Mouse (Mus musculus) limb, embryonic 12.5 days (tissue): Measurements from ENCODE around the gene Pold3. TPM values are rescaled to one million over a fixed set of nuclear protein-coding genes. Genes with fewer than 3 reads are reported as not detected.
A peak's percentile ranks its signal among the peaks of the same experiment; 100 is the strongest.

Experiments
- ATAC-seq: fragments of 200-750 bp; cut with Nextera tagmentation; 2 replicates; pipeline ENCODE4 v1.8.0; 2017; ENCODE audit warnings: low read depth, moderate TSS enrichment; ENCODE audit not compliant: insufficient number of reproducible peaks, insufficient read depth, low FRiP score, low TSS enrichment
- H3K27ac ChIP-seq: fragments of 300-500 bp; sonication (generic); 2 replicates; pipeline ENCODE4 v1.5.1; 2016; ENCODE audit warnings: mild to moderate bottlenecking, moderate library complexity
- H3K27me3 ChIP-seq: fragments of 300-500 bp; sonication (generic); 2 replicates; pipeline ENCODE4 v1.6.1; 2016; ENCODE audit warnings: mild to moderate bottlenecking, moderate library complexity
- H3K36me3 ChIP-seq: fragments of 300-500 bp; sonication (generic); 2 replicates; pipeline ENCODE4 v1.6.1; 2016; ENCODE audit warnings: mild to moderate bottlenecking, moderate library complexity
- H3K4me1 ChIP-seq: fragments of 300-500 bp; sonication (generic); replicated peaks from 2 replicates; pipeline ENCODE4 v1.6.1; 2016
- H3K4me2 ChIP-seq: fragments of 300-500 bp; sonication (generic); 2 replicates; pipeline ENCODE4 v1.6.1; 2016; ENCODE audit warnings: mild to moderate bottlenecking, moderate library complexity
- H3K4me3 ChIP-seq: fragments of 300-500 bp; sonication (generic); replicated peaks from 2 replicates; pipeline ENCODE4 v1.5.1; 2016; ENCODE audit warnings: mild to moderate bottlenecking
- H3K9ac ChIP-seq: fragments of 300-500 bp; sonication (generic); replicated peaks from 2 replicates; pipeline ENCODE4 v1.6.1; 2016; ENCODE audit warnings: mild to moderate bottlenecking, moderate library complexity
- H3K9me3 ChIP-seq: fragments of 300-500 bp; sonication (generic); 2 replicates; pipeline ENCODE4 v1.6.1; 2016; ENCODE audit warnings: mild to moderate bottlenecking, moderate library complexity
- WGBS: fragments of 180-500 bp; shearing (Covaris S2); methylation state at CpG from one replicate; pipeline ENCODE4 v1.1.7; 2016; 5-methylcytosine and 5-hydroxymethylcytosine counted together
- polyA plus RNA-seq: library from polyadenylated mRNA; unstranded; fragments of >200 nt; fragmentation: Nextera tagmentation; extraction: Ambion mirVana; gene quantifications from 2 replicates; pipeline ENCODE4 v1.2.1, GENCODE M21; 2016

Pold3 gene
- polyA plus RNA-seq = 84.0 and 89.5 TPM in 2 replicates

GRCm38 (mm10) chr7:100121376-100121789 lies at the start of gene Pold3:
TSS of gene Pold3 (minus strand) at chr7:100121565.
- no peaks in the 10 kb centered on the region for H3K9me3 ChIP-seq
- no peaks in the 10 kb centered on the region for H3K27me3 ChIP-seq
- H3K4me3 ChIP-seq = peak within 1 kb of the TSS; percentile 98
- peaks cover 31% of the 10 kb centered on the region for H3K36me3 ChIP-seq
- peak within 1 kb of the TSS; percentile 92 for H3K9ac ChIP-seq
- under 1% methylated on average over 33 of the region's 33 CpGs for WGBS
- H3K27ac ChIP-seq = peak within 1 kb of the TSS; percentile 91
- peak within 1 kb of the TSS; percentile 83 for H3K4me2 ChIP-seq
- peaks cover 19% of the 10 kb centered on the region for H3K4me1 ChIP-seq
- peak; percentile 93 for ATAC-seq

- Histone ChIP-seq H3K4me3 (no peak overlapping the region), H3K27me3 (0 out of 2 replicates have a peak, but pooled peaks cover 2% of the 10 kb centered on the region), H3K9me3 (no peaks in the 10 kb centered on the region), H3K9ac (no peak overlapping the region), H3K4me2 (no peak overlapping the region), H3K27ac (no peak overlapping the region), H3K4me1 (no peaks in the 10 kb centered on the region), H3K36me3 (no peaks in the 10 kb centered on the region)
- 63% methylated on average over 4 of the region's 4 CpGs for WGBS
- ATAC-seq = no peak
These were observed 49.4 kb upstream of the Pold3 start for GRCm38 (mm10) chr7:100170756-100171155.

DNA sequence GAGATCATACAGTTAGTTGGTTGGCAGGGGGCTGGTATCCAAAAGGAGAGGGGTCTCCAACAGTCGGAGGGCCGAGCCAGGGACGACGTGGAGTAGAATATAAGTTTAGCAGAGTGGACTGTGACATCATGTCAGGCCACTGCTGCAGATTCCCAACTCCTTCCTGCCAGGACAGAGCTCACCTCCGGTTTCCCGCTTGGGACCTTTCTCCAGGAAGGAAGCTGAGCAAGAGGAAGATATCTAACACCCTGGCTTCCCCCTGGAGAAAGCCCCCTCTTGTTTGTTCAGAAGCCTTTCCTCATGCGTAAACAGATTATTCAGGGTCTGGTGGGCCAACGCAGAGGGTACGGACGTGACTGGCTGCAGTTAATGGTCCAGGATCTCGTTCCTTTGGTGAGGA lies 47.3 kb upstream of the Pold3 start:
- Histone ChIP-seq H3K27ac (no peak overlapping the region), H3K27me3 (0 out of 2 replicates have a peak, but pooled peaks cover 2% of the 10 kb centered on the region), H3K4me3 (no peak overlapping the region), H3K9ac (no peak overlapping the region), H3K4me1 (no peaks in the 10 kb centered on the region), H3K4me2 (no peak overlapping the region), H3K9me3 (no peaks in the 10 kb centered on the region), H3K36me3 (no peaks in the 10 kb centered on the region)
- ATAC-seq = no peak
- WGBS = 78% methylated on average over 11 of the region's 11 CpGs

DNA sequence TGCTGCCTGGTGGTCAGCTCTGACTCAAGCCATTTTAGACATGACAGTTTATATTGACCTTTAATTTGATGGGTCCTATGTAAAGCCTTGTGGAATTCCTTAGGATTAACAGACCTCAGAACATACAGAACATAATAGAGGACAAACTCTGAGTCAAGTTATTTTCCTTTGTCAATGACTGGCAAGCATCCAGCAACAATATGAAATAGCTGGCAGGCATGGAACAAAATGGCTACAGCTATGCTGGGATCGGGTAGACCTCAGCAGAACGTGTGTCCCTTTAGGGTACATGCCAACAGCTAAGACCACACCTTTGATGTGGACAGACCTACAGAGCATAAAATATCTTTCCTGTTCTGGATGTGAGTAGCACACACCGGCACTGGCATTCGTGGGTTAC lies 42.1 kb upstream of the Pold3 start:
- Histone ChIP-seq H3K4me2 (no peak overlapping the region), H3K27ac (no peak overlapping the region), H3K36me3 (no peaks in the 10 kb centered on the region; the same call in 1 of the 2 replicates), H3K27me3 (no peaks in the 10 kb centered on the region), H3K9ac (no peak overlapping the region), H3K4me3 (no peak overlapping the region), H3K9me3 (no peaks in the 10 kb centered on the region), H3K4me1 (peaks cover 5% of the 10 kb centered on the region)
- ATAC-seq = no peak
- WGBS = 78% methylated on average over 4 of the region's 4 CpGs

DNA sequence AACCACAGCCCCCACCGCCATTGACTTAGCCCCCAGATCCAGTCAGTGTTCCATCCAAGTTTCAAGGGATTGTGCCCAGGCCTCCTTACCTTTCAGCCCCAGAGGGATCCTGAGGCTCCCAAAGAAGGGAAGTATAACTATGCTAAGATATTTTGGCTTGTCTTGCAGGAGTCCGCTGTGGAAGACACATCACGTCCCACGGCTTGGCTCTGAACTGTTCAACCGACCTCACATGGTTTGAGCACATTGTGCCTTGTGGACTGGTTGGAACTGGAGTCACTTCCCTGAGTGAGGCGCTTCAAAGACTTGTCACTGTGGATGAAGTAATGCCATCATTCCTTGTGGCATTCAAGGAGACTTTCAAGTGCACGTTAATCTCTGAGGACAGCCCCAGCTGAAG lies 38.6 kb upstream of the Pold3 start:
- H3K27ac ChIP-seq = peak overlapping the region; percentile 99
- no peaks in the 10 kb centered on the region for H3K9me3 ChIP-seq
- peaks cover 5% of the 10 kb centered on the region for H3K4me1 ChIP-seq
- no peaks in the 10 kb centered on the region for H3K27me3 ChIP-seq
- 77% methylated on average over 7 of the region's 7 CpGs for WGBS
- ATAC-seq = 0 out of 2 replicates have a peak, but pooled peaks have one; percentile 12
- peak overlapping the region; percentile 82 for H3K4me2 ChIP-seq
- H3K9ac ChIP-seq = peak overlapping the region; percentile 89
- H3K4me3 ChIP-seq = peak overlapping the region; percentile 83
- no peaks in the 10 kb centered on the region; the same call in 1 of the 2 replicates for H3K36me3 ChIP-seq

GRCm38 (mm10) chr7:100159105-100159841 lies 37.9 kb upstream of the Pold3 start, which contains the start of gene Lipt2:
TSS of gene Lipt2 (plus strand) at chr7:100159277.
- peak within 1 kb of the TSS; percentile 82 for H3K4me2 ChIP-seq
- H3K9me3 ChIP-seq = no peaks in the 10 kb centered on the region
- ATAC-seq = peak; percentile 94
- WGBS = under 1% methylated on average over 78 of the region's 78 CpGs
- no peaks in the 10 kb centered on the region; the same call in 1 of the 2 replicates for H3K36me3 ChIP-seq
- no peaks in the 10 kb centered on the region for H3K27me3 ChIP-seq
- peak within 1 kb of the TSS; percentile 89 for H3K9ac ChIP-seq
- peak within 1 kb of the TSS; percentile 83 for H3K4me3 ChIP-seq
- H3K4me1 ChIP-seq = peaks cover 5% of the 10 kb centered on the region
- peak within 1 kb of the TSS; percentile 99 for H3K27ac ChIP-seq

GRCm38 (mm10) chr7:100157669-100158068 lies 36.3 kb upstream of the Pold3 start:
- H3K9ac ChIP-seq = no peak overlapping the region
- H3K9me3 ChIP-seq = no peaks in the 10 kb centered on the region
- H3K27me3 ChIP-seq = no peaks in the 10 kb centered on the region
- ATAC-seq = no peak
- H3K4me1 ChIP-seq = peaks cover 5% of the 10 kb centered on the region
- no peak overlapping the region for H3K4me2 ChIP-seq
- H3K4me3 ChIP-seq = no peak overlapping the region
- no peaks in the 10 kb centered on the region; the same call in 1 of the 2 replicates for H3K36me3 ChIP-seq
- 76% methylated on average over 4 of the region's 4 CpGs for WGBS
- no peak overlapping the region for H3K27ac ChIP-seq

- 78% methylated on average over 11 of the region's 11 CpGs for WGBS
- H3K4me3 ChIP-seq = no peak overlapping the region
- H3K4me2 ChIP-seq = no peak overlapping the region
- ATAC-seq = no peak
- H3K27me3 ChIP-seq = no peaks in the 10 kb centered on the region
- H3K4me1 ChIP-seq = no peaks in the 10 kb centered on the region
- no peak overlapping the region for H3K9ac ChIP-seq
- H3K36me3 ChIP-seq = no peaks in the 10 kb centered on the region
- no peaks in the 10 kb centered on the region for H3K9me3 ChIP-seq
- H3K27ac ChIP-seq = no peak overlapping the region
These were observed 29.3 kb upstream of the Pold3 start for GRCm38 (mm10) chr7:100150626-100151025.

GRCm38 (mm10) chr7:100150086-100150485 lies 28.7 kb upstream of the Pold3 start:
- no peak overlapping the region for H3K27ac ChIP-seq
- WGBS = 67% methylated on average over 10 of the region's 10 CpGs
- no peaks in the 10 kb centered on the region for H3K9me3 ChIP-seq
- no peaks in the 10 kb centered on the region for H3K27me3 ChIP-seq
- H3K36me3 ChIP-seq = no peaks in the 10 kb centered on the region
- no peaks in the 10 kb centered on the region for H3K4me1 ChIP-seq
- H3K4me2 ChIP-seq = no peak overlapping the region
- H3K9ac ChIP-seq = no peak overlapping the region
- no peak for ATAC-seq
- no peak overlapping the region for H3K4me3 ChIP-seq

GRCm38 (mm10) chr7:100148586-100148985 lies 27.2 kb upstream of the Pold3 start:
- no peak for ATAC-seq
- H3K27me3 ChIP-seq = no peaks in the 10 kb centered on the region
- no peak overlapping the region for H3K4me3 ChIP-seq
- no peak overlapping the region for H3K4me2 ChIP-seq
- no peaks in the 10 kb centered on the region for H3K4me1 ChIP-seq
- H3K27ac ChIP-seq = no peak overlapping the region
- H3K36me3 ChIP-seq = no peaks in the 10 kb centered on the region
- H3K9ac ChIP-seq = no peak overlapping the region
- H3K9me3 ChIP-seq = no peaks in the 10 kb centered on the region
- WGBS = 91% methylated on average over 4 of the region's 4 CpGs

GRCm38 (mm10) chr7:100140591-100140990 lies 19.2 kb upstream of the Pold3 start:
- Histone ChIP-seq H3K27me3 (no peaks in the 10 kb centered on the region), H3K4me2 (no peak overlapping the region), H3K9ac (no peak overlapping the region), H3K27ac (no peak overlapping the region), H3K36me3 (no peaks in the 10 kb centered on the region), H3K9me3 (no peaks in the 10 kb centered on the region), H3K4me3 (no peak overlapping the region), H3K4me1 (no peaks in the 10 kb centered on the region)
- 56% methylated on average over 1 of the region's 1 CpGs for WGBS
- no peak for ATAC-seq
